Mouse (Mus musculus): ENCODE results near the gene Hivep3. TPM values are rescaled to one million over a fixed set of nuclear protein-coding genes. Genes with fewer than 3 reads are reported as not detected.

Hivep3 gene
- total RNA-seq, 4 experiments from 2014 or later, result 8.1 to 28.5 (median 18.5) TPM

GRCm38 (mm10) chr4:119761459-119762121 lies 28.0 kb downstream of the Hivep3 start:
- no peak for DNase-seq

GRCm38 (mm10) chr4:119762171-119762570 lies 28.6 kb downstream of the Hivep3 start:
- DNase-seq, result no peak

GRCm38 (mm10) chr4:119768046-119768445 lies 34.5 kb downstream of the Hivep3 start:
- no peak for DNase-seq

- DNase-seq, result no peak
Measured at GRCm38 (mm10) chr4:119775913-119776312, 42.3 kb downstream of the Hivep3 start.

- no peak for DNase-seq
Measured at GRCm38 (mm10) chr4:119777146-119777545, 43.6 kb downstream of the Hivep3 start.

GRCm38 (mm10) chr4:119779561-119780400 lies 46.2 kb downstream of the Hivep3 start:
- peak; percentile 33 for DNase-seq

- peak; percentile 84 for DNase-seq
Measured at GRCm38 (mm10) chr4:119780881-119781280, 47.3 kb downstream of the Hivep3 start.

- DNase-seq, result no peak
Measured at GRCm38 (mm10) chr4:119784959-119785358, 51.4 kb downstream of the Hivep3 start.

GRCm38 (mm10) chr4:119786307-119786706 lies 52.7 kb downstream of the Hivep3 start:
- peak; percentile 72 for DNase-seq

- no peak for DNase-seq
Measured at GRCm38 (mm10) chr4:119786721-119787120, 53.1 kb downstream of the Hivep3 start.

- no peak for DNase-seq
Measured at GRCm38 (mm10) chr4:119788746-119789145, 55.2 kb downstream of the Hivep3 start.

GRCm38 (mm10) chr4:119789495-119790148 lies 56.0 kb downstream of the Hivep3 start:
- DNase-seq, result no peak

- DNase-seq, result no peak
Measured at GRCm38 (mm10) chr4:119798891-119799290, 65.3 kb downstream of the Hivep3 start.

- no peak for DNase-seq
Measured at GRCm38 (mm10) chr4:119806556-119806955, 73.0 kb downstream of the Hivep3 start.

- DNase-seq, result no peak
Measured at GRCm38 (mm10) chr4:119807359-119807758, 73.8 kb downstream of the Hivep3 start.

GRCm38 (mm10) chr4:119809245-119809644 lies 75.7 kb downstream of the Hivep3 start:
- no peak for DNase-seq

- DNase-seq, result no peak
Measured at GRCm38 (mm10) chr4:119812775-119813174, 79.2 kb downstream of the Hivep3 start.

GRCm38 (mm10) chr4:119813500-119814184 lies 80.1 kb downstream of the Hivep3 start:
- DNase-seq, result no peak

GRCm38 (mm10) chr4:119814185-119815132 lies 80.9 kb downstream of the Hivep3 start:
- DNase-seq, result no peak

GRCm38 (mm10) chr4:119815133-119815792 lies 81.7 kb downstream of the Hivep3 start:
- no peak for DNase-seq

GRCm38 (mm10) chr4:119815793-119816161 lies 82.2 kb downstream of the Hivep3 start:
- DNase-seq, result no peak

All from adrenal gland, adult 8-10 months (tissue).